Mouse (Mus musculus) neural tube, embryonic 15.5 days (tissue): Measurements from ENCODE around the gene Lap3. TPM values are rescaled to one million over a fixed set of nuclear protein-coding genes. Genes with fewer than 3 reads are reported as not detected.

Source experiments
- ATAC-seq: fragments of 200-750 bp; cut with Nextera tagmentation; 2 replicates; pipeline ENCODE4 v1.8.0; 2017; ENCODE audit warnings: mild to moderate bottlenecking, moderate TSS enrichment, moderate library complexity; ENCODE audit not compliant: low FRiP score
- H3K27ac ChIP-seq: fragments of 300-500 bp; sonication (generic); replicated peaks from 2 replicates; pipeline ENCODE4 v1.5.1; 2015; ENCODE audit warnings: mild to moderate bottlenecking, inconsistent platforms
- H3K27me3 ChIP-seq: fragments of 300-500 bp; sonication (generic); replicated peaks from 2 replicates; pipeline ENCODE4 v1.6.1; 2015; ENCODE audit warnings: inconsistent platforms
- H3K36me3 ChIP-seq: fragments of 300-500 bp; sonication (generic); 2 replicates; pipeline ENCODE4 v1.6.1; 2015; ENCODE audit warnings: inconsistent platforms
- H3K4me1 ChIP-seq: fragments of 300-500 bp; sonication (generic); 2 replicates; pipeline ENCODE4 v1.6.1; 2015; ENCODE audit warnings: inconsistent platforms
- H3K4me2 ChIP-seq: fragments of 300-500 bp; sonication (generic); 2 replicates; pipeline ENCODE4 v1.6.1; 2015; ENCODE audit warnings: inconsistent platforms, mild to moderate bottlenecking, moderate library complexity
- H3K4me3 ChIP-seq: fragments of 300-500 bp; sonication (generic); replicated peaks from 2 replicates; pipeline ENCODE4 v1.5.1; 2015; ENCODE audit warnings: mild to moderate bottlenecking, inconsistent platforms
- H3K9ac ChIP-seq: fragments of 300-500 bp; sonication (generic); replicated peaks from 2 replicates; pipeline ENCODE4 v1.6.1; 2015; ENCODE audit warnings: mild to moderate bottlenecking, inconsistent platforms
- H3K9me3 ChIP-seq: fragments of 300-500 bp; sonication (generic); replicated peaks from 2 replicates; pipeline ENCODE4 v1.6.1; 2016; ENCODE audit warnings: inconsistent platforms
- WGBS: fragments of 180-500 bp; shearing (Covaris S2); methylation state at CpG from one replicate; pipeline ENCODE4 v1.1.7; 2015; ENCODE audit warnings: mixed read lengths; 5-methylcytosine and 5-hydroxymethylcytosine counted together
- polyA plus RNA-seq: library from polyadenylated mRNA; unstranded; fragments of >200 nt; fragmentation: Nextera tagmentation; extraction: Ambion mirVana; gene quantifications from 2 replicates; pipeline ENCODE4 v1.2.1, GENCODE M21; 2015

Gene Lap3
- 33.5 and 43.9 TPM in 2 replicates for polyA plus RNA-seq

GRCm38 (mm10) chr5:45493191-45494092 is at the start of gene Lap3:
Gene Lap3, plus strand, starts transcription at chr5:45493374.
- H3K27ac ChIP-seq: peak within 1 kb of the TSS; percentile 65
- WGBS: under 1% methylated on average over 78 of the region's 78 CpGs
- H3K9ac ChIP-seq: peak within 1 kb of the TSS; percentile 76
- peak within 1 kb of the TSS; percentile 76 for H3K4me3 ChIP-seq
- peak within 1 kb of the TSS; percentile 85 for H3K4me2 ChIP-seq
- H3K9me3 ChIP-seq: no peaks in the 10 kb centered on the region
- H3K36me3 ChIP-seq: peaks cover 12% of the 10 kb centered on the region; the same call in 1 of the 2 replicates
- peaks cover 14% of the 10 kb centered on the region for H3K4me1 ChIP-seq
- no peaks in the 10 kb centered on the region for H3K27me3 ChIP-seq
- peak; percentile 97 for ATAC-seq

DNA sequence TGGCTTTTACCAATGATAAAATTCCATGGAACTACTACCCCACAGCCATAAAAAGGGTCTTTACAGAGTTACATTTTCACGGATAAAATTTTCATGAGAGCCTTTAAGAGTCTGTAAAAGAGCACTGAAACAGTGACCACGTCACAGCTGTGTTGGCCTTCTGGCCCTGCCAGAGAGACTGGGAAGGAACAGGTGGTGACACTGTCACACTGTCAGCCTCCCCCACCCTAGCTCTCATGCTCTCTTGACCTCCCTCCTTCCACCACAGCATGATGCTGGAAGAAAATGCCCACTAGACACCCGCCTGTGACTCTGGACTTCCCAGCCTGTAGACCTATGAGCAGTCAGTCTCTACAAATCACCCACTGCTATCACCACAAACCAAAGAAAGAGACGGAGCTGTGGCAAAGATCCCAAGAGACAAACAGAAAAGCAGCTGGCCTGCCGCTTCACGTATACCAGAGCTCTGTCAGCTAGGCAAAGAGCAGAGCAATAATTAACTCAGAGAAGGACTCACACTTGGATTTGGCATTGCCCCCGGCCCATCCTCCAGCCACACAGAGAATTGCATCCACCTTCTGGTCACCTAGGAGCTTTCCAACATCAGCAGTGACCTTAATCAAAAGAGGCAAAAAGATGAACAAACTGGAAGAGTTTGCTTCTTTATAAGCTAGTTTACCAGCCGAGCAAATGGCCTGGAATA is 48.9 kb upstream of the Lap3 start:
- Histone ChIP-seq H3K4me1 (peaks cover 13% of the 10 kb centered on the region), H3K4me3 (no peak overlapping the region), H3K36me3 (peaks cover 9% of the 10 kb centered on the region), H3K27me3 (no peaks in the 10 kb centered on the region), H3K9ac (no peak overlapping the region), H3K4me2 (no peak overlapping the region), H3K27ac (no peak overlapping the region), H3K9me3 (no peaks in the 10 kb centered on the region)
- no peak for ATAC-seq
- 84% methylated on average over 8 of the region's 8 CpGs for WGBS

DNA sequence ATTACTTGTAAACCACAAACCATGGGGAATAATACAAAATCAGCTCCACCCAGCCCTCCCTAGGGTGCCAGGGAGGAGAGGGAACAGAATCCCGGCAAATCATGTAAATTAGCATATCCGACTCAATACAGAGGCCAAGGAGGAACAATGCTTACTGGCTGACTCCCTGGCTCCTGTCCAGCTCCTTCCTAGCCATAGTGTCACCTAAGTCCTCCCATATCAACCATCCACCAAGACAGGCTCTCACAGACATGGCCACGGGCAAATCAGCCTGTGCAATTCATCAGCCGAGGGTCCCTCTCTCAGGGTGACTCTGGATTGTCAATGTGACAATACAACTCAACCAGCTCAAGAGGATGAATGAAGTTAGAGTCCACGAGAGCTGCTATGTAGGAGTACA is 44.5 kb upstream of the Lap3 start:
- WGBS: 22% methylated on average over 5 of the region's 5 CpGs
- Histone ChIP-seq H3K27ac (no peak overlapping the region), H3K4me3 (peak overlapping the region; percentile 77), H3K4me1 (peaks cover 20% of the 10 kb centered on the region), H3K9me3 (no peaks in the 10 kb centered on the region), H3K27me3 (no peaks in the 10 kb centered on the region), H3K9ac (peak overlapping the region; percentile 63; the same call in 1 of the 2 replicates), H3K36me3 (no peaks in the 10 kb centered on the region), H3K4me2 (peak overlapping the region; percentile 96)
- no peak for ATAC-seq

DNA sequence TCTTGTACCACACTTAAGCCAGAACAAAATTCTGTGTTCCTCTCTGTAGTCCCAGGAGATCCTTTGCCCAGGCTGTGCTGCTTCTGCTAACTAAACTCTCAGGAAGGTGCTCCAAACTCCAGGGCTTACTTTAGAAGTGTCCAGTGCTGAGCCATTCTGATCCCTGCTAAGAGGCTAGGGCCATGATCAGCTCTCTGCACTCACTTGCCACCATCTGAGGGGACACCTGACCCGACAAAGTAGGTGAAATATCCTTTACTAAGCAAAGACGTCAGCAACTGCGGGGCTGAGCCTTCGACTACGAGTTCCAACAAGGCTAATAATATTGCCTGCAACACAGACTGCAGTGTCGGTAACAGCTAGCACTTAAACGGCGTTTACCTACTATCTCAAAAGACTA is 44.0 kb upstream of the Lap3 start:
- ATAC-seq: no peak
- Histone ChIP-seq H3K9me3 (no peaks in the 10 kb centered on the region), H3K4me1 (peaks cover 20% of the 10 kb centered on the region), H3K4me3 (peak overlapping the region; percentile 77), H3K36me3 (no peaks in the 10 kb centered on the region), H3K4me2 (peak overlapping the region; percentile 96), H3K27me3 (no peaks in the 10 kb centered on the region), H3K27ac (no peak overlapping the region), H3K9ac (peak overlapping the region; percentile 63)
- 1% methylated on average over 8 of the region's 8 CpGs for WGBS

- Histone ChIP-seq H3K27me3 (no peaks in the 10 kb centered on the region), H3K9me3 (no peaks in the 10 kb centered on the region)
Observed at GRCm38 (mm10) chr5:45449831-45450716, 43.1 kb upstream of the Lap3 start, which contains the start of gene Qdpr. Gene Qdpr, minus strand, starts transcription at chr5:45450236.

DNA sequence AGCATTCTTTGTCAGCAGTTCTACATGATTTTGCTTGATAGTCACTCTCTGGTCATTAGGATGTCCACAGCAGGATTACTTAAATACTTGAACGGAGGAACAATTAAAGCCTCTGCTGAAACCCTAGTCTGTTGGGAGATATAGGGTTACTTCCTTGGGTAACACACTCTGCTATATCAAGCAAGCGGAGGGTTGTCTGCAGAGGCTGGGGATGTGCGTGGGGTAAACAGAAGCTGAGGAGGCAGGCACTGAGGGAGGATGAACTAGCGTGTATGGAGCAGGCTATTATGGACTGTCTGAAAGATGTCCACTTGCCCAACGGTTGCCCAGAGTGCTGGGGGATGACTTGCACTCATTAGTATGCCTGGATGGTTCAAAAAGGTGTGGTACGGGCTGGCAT is 39.7 kb upstream of the Lap3 start, which contains the start of gene Clrn2:
Clrn2 (plus strand) TSS at position 301 of the 400 bp plus-strand sequence.
- Histone ChIP-seq H3K4me3 (no peak within 1 kb of the TSS), H3K27me3 (no peaks in the 10 kb centered on the region), H3K27ac (no peak within 1 kb of the TSS), H3K36me3 (no peaks in the 10 kb centered on the region), H3K4me2 (no peak within 1 kb of the TSS), H3K4me1 (peaks cover 16% of the 10 kb centered on the region), H3K9ac (no peak within 1 kb of the TSS), H3K9me3 (no peaks in the 10 kb centered on the region)
- ATAC-seq: no peak
- 76% methylated on average over 6 of the region's 6 CpGs for WGBS

More at GRCm38 (mm10) chr5:45449831-45450716, 43.1 kb upstream of the Lap3 start, which contains the start of gene Qdpr:
- peaks cover 20% of the 10 kb centered on the region for H3K4me1 ChIP-seq
- peak; percentile 99 for ATAC-seq
- no peaks in the 10 kb centered on the region for H3K36me3 ChIP-seq
- under 1% methylated on average over 70 of the region's 70 CpGs for WGBS
- H3K4me2 ChIP-seq: peak within 1 kb of the TSS; percentile 96
- H3K4me3 ChIP-seq: peak within 1 kb of the TSS; percentile 77
- H3K9ac ChIP-seq: peak within 1 kb of the TSS; percentile 63
- H3K27ac ChIP-seq: peak within 1 kb of the TSS; percentile 82

DNA sequence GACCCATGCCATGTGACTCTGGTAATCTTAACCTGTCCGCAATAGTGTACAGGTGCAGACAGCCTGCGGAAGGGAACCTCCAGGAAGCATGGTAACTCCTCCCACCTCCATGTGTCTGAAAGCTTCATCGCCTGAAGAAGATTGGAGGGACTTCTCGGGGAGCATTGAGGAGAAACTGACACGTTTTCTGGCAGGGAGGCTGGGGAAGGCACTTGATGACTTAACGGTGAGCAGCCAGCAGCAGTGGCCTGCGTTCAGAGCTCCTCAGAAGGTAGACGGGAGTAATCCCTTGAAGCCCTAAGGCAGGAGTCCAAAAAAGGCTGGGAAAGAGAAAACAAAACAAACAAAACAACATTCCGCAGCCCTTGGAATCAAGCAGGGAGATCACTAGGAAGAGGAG is 38.7 kb upstream of the Lap3 start:
- Histone ChIP-seq H3K4me2 (no peak overlapping the region), H3K4me1 (peaks cover 6% of the 10 kb centered on the region), H3K27ac (no peak overlapping the region), H3K4me3 (no peak overlapping the region), H3K9me3 (no peaks in the 10 kb centered on the region), H3K36me3 (no peaks in the 10 kb centered on the region), H3K9ac (no peak overlapping the region), H3K27me3 (no peaks in the 10 kb centered on the region)
- WGBS: 55% methylated on average over 9 of the region's 9 CpGs
- no peak for ATAC-seq

GRCm38 (mm10) chr5:45472880-45473450 is 20.2 kb upstream of the Lap3 start:
- no peaks in the 10 kb centered on the region; the same call in 1 of the 2 replicates for H3K27me3 ChIP-seq
- H3K9me3 ChIP-seq: no peaks in the 10 kb centered on the region
- no peak overlapping the region for H3K4me3 ChIP-seq
- ATAC-seq: no peak
- no peak overlapping the region for H3K4me2 ChIP-seq
- 53% methylated on average over 7 of the region's 7 CpGs for WGBS
- H3K36me3 ChIP-seq: no peaks in the 10 kb centered on the region
- H3K9ac ChIP-seq: no peak overlapping the region
- H3K4me1 ChIP-seq: peaks cover 6% of the 10 kb centered on the region; the same call in 1 of the 2 replicates
- no peak overlapping the region for H3K27ac ChIP-seq

- Histone ChIP-seq H3K27me3 (no peaks in the 10 kb centered on the region; the same call in 1 of the 2 replicates), H3K4me1 (peaks cover 6% of the 10 kb centered on the region; the same call in 1 of the 2 replicates), H3K9me3 (no peaks in the 10 kb centered on the region), H3K9ac (no peak overlapping the region), H3K4me2 (no peak overlapping the region), H3K36me3 (no peaks in the 10 kb centered on the region), H3K4me3 (no peak overlapping the region), H3K27ac (no peak overlapping the region)
- ATAC-seq: no peak
- WGBS: 97% methylated on average over 1 of the region's 1 CpGs
Observed at GRCm38 (mm10) chr5:45473521-45473920, 19.7 kb upstream of the Lap3 start.

DNA sequence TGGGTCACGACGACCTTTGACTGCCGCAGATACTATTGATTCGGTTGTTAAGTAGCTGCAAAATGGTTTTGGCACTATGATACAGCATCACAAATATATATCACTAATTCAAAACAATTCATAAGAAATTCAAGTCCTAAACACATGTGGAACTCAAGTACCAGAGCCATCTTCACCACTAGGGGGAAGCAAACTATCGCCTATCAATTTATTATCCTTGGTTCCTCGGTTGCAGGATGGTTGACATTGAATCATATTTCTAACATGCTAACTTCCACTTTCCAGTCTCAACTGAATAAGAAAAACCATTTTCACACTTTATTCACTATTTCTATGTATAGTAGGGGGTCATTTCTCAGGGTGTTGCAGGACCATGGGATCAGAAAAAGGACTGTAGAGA is 19.0 kb upstream of the Lap3 start:
- 32% methylated on average over 6 of the region's 6 CpGs for WGBS
- Histone ChIP-seq H3K27ac (no peak overlapping the region), H3K27me3 (no peaks in the 10 kb centered on the region; the same call in 1 of the 2 replicates), H3K9me3 (no peaks in the 10 kb centered on the region), H3K4me2 (no peak overlapping the region), H3K4me3 (no peak overlapping the region), H3K9ac (no peak overlapping the region), H3K4me1 (peaks cover 6% of the 10 kb centered on the region; the same call in 1 of the 2 replicates), H3K36me3 (no peaks in the 10 kb centered on the region)
- peak; percentile 65; the same call in 1 of the 2 replicates for ATAC-seq
